In the genomic region with DNA sequence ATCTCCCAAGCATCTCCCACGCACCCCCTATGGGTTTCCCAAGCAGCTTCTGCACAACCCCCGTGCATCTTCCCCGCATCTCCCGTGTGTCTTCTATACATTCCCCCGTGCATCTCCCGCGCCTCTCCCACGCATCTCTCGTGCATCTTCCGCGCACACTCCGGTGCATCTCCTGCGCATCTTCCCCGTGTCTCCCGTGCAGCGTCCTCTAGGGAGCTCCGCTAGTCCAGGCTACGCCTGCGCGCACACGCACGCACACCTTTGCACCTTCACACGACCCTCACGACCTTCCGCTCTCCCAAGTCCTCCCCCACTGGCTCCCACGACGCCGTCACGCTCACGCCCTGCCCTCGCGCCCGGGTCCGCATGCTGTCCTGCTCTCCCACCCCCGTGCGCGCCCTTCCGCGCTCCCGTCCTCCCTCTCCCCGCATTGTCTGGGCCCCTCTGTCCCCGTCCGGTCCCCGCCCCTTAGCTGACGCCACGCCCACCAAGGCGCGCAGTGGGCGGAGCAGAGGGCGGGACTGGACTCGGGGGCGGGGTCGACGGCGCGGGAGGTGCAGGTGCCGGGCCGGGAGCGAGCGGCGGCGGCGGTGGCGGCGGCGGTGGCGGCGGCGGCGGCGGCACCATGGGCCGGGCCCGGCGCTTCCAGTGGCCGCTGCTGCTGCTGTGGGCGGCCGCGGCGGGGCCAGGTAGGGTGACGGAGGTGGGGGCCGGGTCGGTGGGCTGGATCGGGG, we compare ENCODE assay signal across 8 mouse cellular contexts. TPM values are rescaled to one million over a fixed set of nuclear protein-coding genes. Genes with fewer than 3 reads are reported as not detected.
DNase-seq lines count a peak whose midpoint lies in the region; ATAC-seq and TF ChIP-seq lines count a peak whose summit lies in the region.

A gene (plus strand): TSS at position 550 of the 734 bp plus-strand sequence.

- H3K9me3 ChIP-seq in MEL (replicated peaks; ENCODE audit: insufficient read depth, low read length), result no peaks in the 10 kb centered on the region
- 0 out of 2 replicates have a peak, but pooled peaks cover 2% of the 10 kb centered on the region for H3K9me3 ChIP-seq in hindbrain, embryonic 10.5 days
- no peaks in the 10 kb centered on the region for H3K9me3 ChIP-seq in lung, postnatal 0 days (ENCODE audit: low read length)

- TF ChIP-seq RAD21 in MEL (IDR thresholded peaks at IDR 0.05; ENCODE audit: low read depth, low read length), result no peak

- H3K4me3 ChIP-seq in MEL (ENCODE audit: control insufficient read depth in 1 of 2, insufficient read depth in 1 of 2, low read depth in 2 of 2, low read length in 2 of 2), result peak within 1 kb of the TSS in 1 of 2 experiments; percentile 37; a peak in 3 of 4 replicates
- peak within 1 kb of the TSS; percentile 80 for H3K4me3 ChIP-seq in hindbrain, embryonic 10.5 days
- peak within 1 kb of the TSS; percentile 56 for H3K4me3 ChIP-seq in lung, postnatal 0 days (ENCODE audit: low read depth, low read length)

- no peak within 1 kb of the TSS for H3K9ac ChIP-seq in MEL (ENCODE audit: control insufficient read depth, low read depth, low read length, poor library complexity, severe bottlenecking)
- 0 out of 2 replicates have a peak within 1 kb of the TSS, but pooled peaks have one; percentile 12 for H3K9ac ChIP-seq in lung, postnatal 0 days (replicated peaks; ENCODE audit: low read depth)

- under 1% methylated on average over 75 of the region's 83 CpGs for WGBS in hindbrain, embryonic 10.5 days
- under 1% methylated on average over 59 of the region's 83 CpGs for WGBS in lung, postnatal 0 days

- H3K4me2 ChIP-seq in lung, postnatal 0 days (replicated peaks; ENCODE audit: low read depth, low read length), result peak within 1 kb of the TSS; percentile 91

- TF ChIP-seq EP300 in MEL (IDR thresholded peaks at IDR 0.05; ENCODE audit: low read depth in 1 of 2, low read length in 2 of 2), result no peak
- TF ChIP-seq EP300 in lung, postnatal 0 days (IDR thresholded peaks at IDR 0.05), result no peak

- no peaks in the 10 kb centered on the region for H3K36me3 ChIP-seq in MEL (ENCODE audit: control insufficient read depth in 1 of 2, insufficient read depth in 2 of 2, low read length in 2 of 2)
- no peaks in the 10 kb centered on the region for H3K36me3 ChIP-seq in hindbrain, embryonic 10.5 days
- H3K36me3 ChIP-seq in lung, postnatal 0 days (ENCODE audit: insufficient read depth, low read length), result no peaks in the 10 kb centered on the region

- peaks cover 1 to 2% of the 10 kb centered on the region in 2 experiments; a peak in 2 of 4 replicates for H3K27me3 ChIP-seq in MEL (ENCODE audit: control insufficient read depth in 1 of 2, insufficient read depth in 2 of 2, low read length in 2 of 2)
- peaks cover 54% of the 10 kb centered on the region for H3K27me3 ChIP-seq in hindbrain, embryonic 10.5 days (ENCODE audit: insufficient read depth, poor library complexity, severe bottlenecking)
- H3K27me3 ChIP-seq in lung, postnatal 0 days (replicated peaks; ENCODE audit: insufficient read depth, low read length), result peaks cover 12% of the 10 kb centered on the region; the same call in 1 of the 2 replicates

- peak; percentile 55 for DNase-seq in MEL (ENCODE audit: low read depth, low spot score)
- peak; percentile 95 for DNase-seq in cerebellum, adult 9-10 months
- peak; percentile 59 to 90 for DNase-seq in frontal cortex, adult 2 months (ENCODE audit: extremely low spot score in 1 of 2, low spot score in 1 of 2)
- DNase-seq in hindbrain, embryonic 10.5 days (ENCODE audit: low spot score), result peak; percentile 90
- peak; percentile 85 to 90 for DNase-seq in layer of hippocampus, postnatal 14 days (ENCODE audit: low spot score in 2 of 2)
- DNase-seq in lung, postnatal 0 days (ENCODE audit: low spot score), result peak; percentile 66
- DNase-seq in ovary, postnatal 36 days (ENCODE audit: low spot score), result peak; percentile 86
- DNase-seq in thymus, postnatal 25 days, result peak; percentile 93

- TF ChIP-seq POLR2A in MEL (IDR thresholded peaks at IDR 0.05; ENCODE audit: control insufficient read depth in 1 of 2, insufficient read depth in 1 of 2, low read depth in 1 of 2, low read length in 2 of 2, poor library complexity in 1 of 2), result peak in 1 of 2 experiments; percentile 38; a peak in 1 of 4 replicates

- peak; percentile 93 for ATAC-seq in lung, postnatal 0 days

- no peaks in the 10 kb centered on the region; a peak in 2 of 4 replicates for H3K4me1 ChIP-seq in MEL (ENCODE audit: control insufficient read depth in 1 of 2, insufficient read depth in 2 of 2, low read length in 2 of 2)
- peaks cover 62% of the 10 kb centered on the region for H3K4me1 ChIP-seq in hindbrain, embryonic 10.5 days (replicated peaks)
- H3K4me1 ChIP-seq in lung, postnatal 0 days (ENCODE audit: insufficient read depth, low read depth, low read length), result peaks cover 4% of the 10 kb centered on the region; the same call in 1 of the 2 replicates

- no peaks in the 10 kb centered on the region for H3K79me2 ChIP-seq in MEL (ENCODE audit: control insufficient read depth, insufficient read depth, low read length, poor library complexity)

- no peak within 1 kb of the TSS for H3K27ac ChIP-seq in MEL (ENCODE audit: control insufficient read depth, low read depth, low read length)
- peak within 1 kb of the TSS; percentile 94 for H3K27ac ChIP-seq in hindbrain, embryonic 10.5 days
- no peak within 1 kb of the TSS for H3K27ac ChIP-seq in lung, postnatal 0 days (ENCODE audit: low read length)

- TF ChIP-seq CTCF in MEL (IDR thresholded peaks at IDR 0.05 in 2 of 3, conservative IDR thresholded peaks at IDR 0.05 in 1 of 3; ENCODE audit: control insufficient read depth in 1 of 3, insufficient read depth in 1 of 3, low read depth in 2 of 3, low read length in 3 of 3, poor library complexity in 1 of 3, severe bottlenecking in 1 of 3), result no peak
- TF ChIP-seq CTCF in lung, postnatal 0 days (IDR thresholded peaks at IDR 0.05), result peak; percentile 17; the same call in 1 of the 2 replicates

TF ChIP-seq in MEL, 35 proteins besides CTCF, POLR2A, EP300 and RAD21:
- TF ChIP-seq ELF1 (IDR thresholded peaks at IDR 0.05; ENCODE audit: low read depth, low read length), result no peak
- TF ChIP-seq CHD1 (IDR thresholded peaks at IDR 0.05; ENCODE audit: low read depth, low read length), result no peak
- TF ChIP-seq MAFK (IDR thresholded peaks at IDR 0.05; ENCODE audit: borderline replicate concordance, low read depth, low read length), result no peak
- no peak for TF ChIP-seq HCFC1 (IDR thresholded peaks at IDR 0.05; ENCODE audit: low read depth, low read length)
- no peak for TF ChIP-seq TCF12 (IDR thresholded peaks at IDR 0.05; ENCODE audit: low read depth, low read length)
- no peak for TF ChIP-seq SMC3 (IDR thresholded peaks at IDR 0.05; ENCODE audit: low read depth, low read length)

RNA-seq across cellular contexts. Expression of the gene that starts here (rescaled TPM):
- total RNA-seq in MEL (2012; rRNA removed), result 0.12 and 0.16 TPM in 2 replicates
- polyA plus RNA-seq in MEL (2012; ENCODE audit: insufficient read depth in 1 of 2, insufficient read length in 2 of 2, low read depth in 1 of 2, low replicate concordance in 2 of 2, missing spikeins in 1 of 2), result under 1 TPM in 1 of 2 experiments, not detected in 1; 0.38 TPM
- polyA plus RNA-seq in frontal cortex, adult 2 months (2012; rRNA removed), result 225 and 258 TPM in 2 replicates
- 12.1 and 38.6 TPM in 2 replicates for polyA plus RNA-seq in hindbrain, embryonic 10.5 days (2016; fragmentation: Nextera tagmentation; extraction: Ambion mirVana)
- 100 to 1,000 TPM; 220 to 227 TPM for total RNA-seq in layer of hippocampus, postnatal 14 days (2021)
- polyA plus RNA-seq in lung, postnatal 0 days (2015; fragmentation: Nextera tagmentation; extraction: Ambion mirVana), result 1.7 and 1.9 TPM in 2 replicates

Comparison
In these comparisons a context has a peak if more than half of its experiments do, and no peak if none do; other contexts are left out.
1. RNA of the gene that starts here (total RNA-seq): 220 to 227 TPM in layer of hippocampus, postnatal 14 days; 0.12 to 0.16 TPM in MEL; every median in the first group is over 100 times any median in the second.
2. Peak in DNase-seq in MEL; RNA of the gene not detected or under 1 TPM.
3. Peak in every context shown above with its lines, with median percentiles within 50 percentile points of each other: DNase-seq.